Mouse (Mus musculus): ENCODE results near the gene Olfr568.

- TF ChIP-seq CTCF (IDR thresholded peaks at IDR 0.05; ENCODE audit: borderline replicate concordance, insufficient read depth, low read length) (no peak), POLR2A (IDR thresholded peaks at IDR 0.05; ENCODE audit: low read depth, low read length) (no peak)
Measured at GRCm38 (mm10) chr7:102917032-102917875, 40.3 kb downstream of the Olfr568 start, which contains the start of gene Olfr571.

Measured in embryonic fibroblast, embryonic 13.5 days (primary cell).